Mouse (Mus musculus): ENCODE results near the gene Zic2. TPM values are rescaled to one million over a fixed set of nuclear protein-coding genes. Genes with fewer than 3 reads are reported as not detected.

The Zic2 gene
- polyA plus RNA-seq, 1 experiment from 2014 or later = 1.6 TPM

GRCm38 (mm10) chr14:122450496-122451382 is 24.5 kb upstream of the Zic2 start, which contains the start of gene Gm5089:
Gene Gm5089 (minus strand): TSS chr14:122451115.
- under 1% methylated on average over 56 of the region's 59 CpGs for WGBS
- Histone ChIP-seq H3K36me3 (ENCODE audit: control insufficient read depth, insufficient read depth, low read length) (no peaks in the 10 kb centered on the region), H3K9me3 (ENCODE audit: control insufficient read depth, low read length) (no peaks in the 10 kb centered on the region), H3K4me2 (ENCODE audit: low read depth, low read length) (peak within 1 kb of the TSS; percentile 86), H3K9ac (ENCODE audit: low read depth, low read length) (peak within 1 kb of the TSS; percentile 60), H3K4me1 (ENCODE audit: control insufficient read depth, insufficient read depth, low read length) (peaks cover 9% of the 10 kb centered on the region; the same call in 1 of the 2 replicates), H3K4me3 (ENCODE audit: low read depth, low read length) (peak within 1 kb of the TSS; percentile 46), H3K27me3 (replicated peaks; ENCODE audit: control insufficient read depth, insufficient read depth, low read length) (peaks cover 77% of the 10 kb centered on the region), H3K27ac (replicated peaks; ENCODE audit: low read depth, low read length) (no peak within 1 kb of the TSS; the same call in 1 of the 2 replicates)
- ATAC-seq (ENCODE audit: low read depth) = peak; percentile 73
- peak; percentile 60 for DNase-seq (ENCODE audit: low spot score)

DNA sequence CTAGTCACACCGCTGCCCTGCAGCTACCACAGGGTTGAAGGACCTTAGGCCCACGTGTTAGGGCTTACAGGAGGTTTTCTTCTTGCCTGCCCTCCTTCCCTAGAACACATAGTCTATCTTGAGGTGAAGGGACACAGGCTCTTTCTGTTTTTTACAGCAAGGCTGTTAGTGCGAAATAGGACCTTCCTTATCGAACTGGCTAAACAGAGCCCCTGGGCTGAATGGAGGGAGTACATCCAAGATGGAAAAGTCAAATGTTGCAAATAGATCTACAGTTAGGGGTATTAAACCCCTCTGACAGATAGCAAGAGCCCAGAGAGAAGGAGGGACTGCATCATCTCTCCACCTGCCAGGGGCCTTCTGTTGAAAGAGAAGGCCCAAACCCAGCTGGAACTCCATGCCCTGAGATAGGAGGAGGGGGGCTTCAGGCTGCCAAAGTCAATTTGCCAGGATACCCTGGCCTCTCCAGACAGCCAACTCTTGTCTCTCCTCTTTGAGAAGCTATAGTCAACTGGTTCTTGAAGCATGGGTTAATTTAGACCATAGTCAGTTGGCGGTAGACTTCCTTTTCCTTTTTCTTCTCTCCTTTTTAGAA is 23.6 kb upstream of the Zic2 start:
- DNase-seq (ENCODE audit: low spot score) (no peak), ATAC-seq (ENCODE audit: low read depth) (no peak)
- Histone ChIP-seq H3K9me3 (ENCODE audit: control insufficient read depth, low read length) (no peaks in the 10 kb centered on the region), H3K9ac (ENCODE audit: low read depth, low read length) (no peak overlapping the region), H3K4me2 (ENCODE audit: low read depth, low read length) (peak overlapping the region; percentile 86), H3K27me3 (replicated peaks; ENCODE audit: control insufficient read depth, insufficient read depth, low read length) (peaks cover 85% of the 10 kb centered on the region), H3K36me3 (ENCODE audit: control insufficient read depth, insufficient read depth, low read length) (no peaks in the 10 kb centered on the region), H3K27ac (replicated peaks; ENCODE audit: low read depth, low read length) (no peak overlapping the region), H3K4me3 (ENCODE audit: low read depth, low read length) (peak overlapping the region; percentile 46; the same call in 1 of the 2 replicates), H3K4me1 (ENCODE audit: control insufficient read depth, insufficient read depth, low read length) (peaks cover 9% of the 10 kb centered on the region; the same call in 1 of the 2 replicates)
- WGBS = 69% methylated on average over 5 of the region's 5 CpGs

GRCm38 (mm10) chr14:122452701-122453387 is 22.4 kb upstream of the Zic2 start:
- 21% methylated on average over 13 of the region's 13 CpGs for WGBS
- ATAC-seq (ENCODE audit: low read depth) = peak; percentile 28; the same call in 1 of the 2 replicates
- Histone ChIP-seq H3K27me3 (replicated peaks; ENCODE audit: control insufficient read depth, insufficient read depth, low read length) (peaks cover 80% of the 10 kb centered on the region), H3K27ac (replicated peaks; ENCODE audit: low read depth, low read length) (no peak overlapping the region), H3K4me1 (ENCODE audit: control insufficient read depth, insufficient read depth, low read length) (peaks cover 9% of the 10 kb centered on the region; the same call in 1 of the 2 replicates), H3K9ac (ENCODE audit: low read depth, low read length) (no peak overlapping the region), H3K4me2 (ENCODE audit: low read depth, low read length) (peak overlapping the region; percentile 51; the same call in 1 of the 2 replicates), H3K36me3 (ENCODE audit: control insufficient read depth, insufficient read depth, low read length) (no peaks in the 10 kb centered on the region), H3K4me3 (ENCODE audit: low read depth, low read length) (no peak overlapping the region), H3K9me3 (ENCODE audit: control insufficient read depth, low read length) (no peaks in the 10 kb centered on the region)
- DNase-seq (ENCODE audit: low spot score) = peak; percentile 57

DNA sequence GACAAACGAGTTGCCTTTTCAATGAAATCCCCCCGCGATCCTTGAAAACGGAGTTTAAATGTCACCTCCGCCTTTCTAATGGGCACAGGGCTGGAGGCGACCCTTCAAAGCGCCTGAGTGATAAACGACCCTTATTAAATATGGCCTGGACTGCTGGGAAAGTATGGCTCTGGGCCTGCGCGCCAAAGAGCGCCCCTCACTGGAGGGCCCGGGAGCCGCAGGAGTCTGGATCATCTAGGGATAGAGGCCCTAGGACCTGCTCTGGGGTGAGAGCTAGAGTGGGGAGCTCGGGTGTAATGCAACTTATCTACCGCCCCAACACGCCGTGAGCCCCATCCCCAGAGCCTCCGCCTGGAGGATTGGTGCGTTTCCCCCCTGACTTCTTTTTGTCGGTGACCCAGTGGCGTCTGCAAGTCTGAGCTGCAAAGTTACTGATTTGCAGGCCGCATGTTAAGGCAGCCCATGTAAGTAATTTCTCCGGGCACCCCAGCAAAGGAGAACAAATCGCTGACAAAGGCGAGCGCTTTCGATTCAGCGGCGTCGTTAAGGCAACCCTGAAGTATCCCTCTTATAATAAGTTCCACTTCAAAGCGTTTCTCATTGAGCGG is 21.7 kb upstream of the Zic2 start:
- Histone ChIP-seq H3K9me3 (ENCODE audit: control insufficient read depth, low read length) (no peaks in the 10 kb centered on the region), H3K4me2 (ENCODE audit: low read depth, low read length) (peak overlapping the region; percentile 51), H3K27me3 (replicated peaks; ENCODE audit: control insufficient read depth, insufficient read depth, low read length) (peaks cover 77% of the 10 kb centered on the region), H3K4me3 (ENCODE audit: low read depth, low read length) (peak overlapping the region; percentile 27), H3K36me3 (ENCODE audit: control insufficient read depth, insufficient read depth, low read length) (no peaks in the 10 kb centered on the region), H3K4me1 (ENCODE audit: control insufficient read depth, insufficient read depth, low read length) (peaks cover 9% of the 10 kb centered on the region; the same call in 1 of the 2 replicates), H3K9ac (ENCODE audit: low read depth, low read length) (no peak overlapping the region), H3K27ac (replicated peaks; ENCODE audit: low read depth, low read length) (no peak overlapping the region)
- 6% methylated on average over 32 of the region's 32 CpGs for WGBS
- DNase-seq (ENCODE audit: low spot score) (no peak), ATAC-seq (ENCODE audit: low read depth) (peak; percentile 27; the same call in 1 of the 2 replicates)

DNA sequence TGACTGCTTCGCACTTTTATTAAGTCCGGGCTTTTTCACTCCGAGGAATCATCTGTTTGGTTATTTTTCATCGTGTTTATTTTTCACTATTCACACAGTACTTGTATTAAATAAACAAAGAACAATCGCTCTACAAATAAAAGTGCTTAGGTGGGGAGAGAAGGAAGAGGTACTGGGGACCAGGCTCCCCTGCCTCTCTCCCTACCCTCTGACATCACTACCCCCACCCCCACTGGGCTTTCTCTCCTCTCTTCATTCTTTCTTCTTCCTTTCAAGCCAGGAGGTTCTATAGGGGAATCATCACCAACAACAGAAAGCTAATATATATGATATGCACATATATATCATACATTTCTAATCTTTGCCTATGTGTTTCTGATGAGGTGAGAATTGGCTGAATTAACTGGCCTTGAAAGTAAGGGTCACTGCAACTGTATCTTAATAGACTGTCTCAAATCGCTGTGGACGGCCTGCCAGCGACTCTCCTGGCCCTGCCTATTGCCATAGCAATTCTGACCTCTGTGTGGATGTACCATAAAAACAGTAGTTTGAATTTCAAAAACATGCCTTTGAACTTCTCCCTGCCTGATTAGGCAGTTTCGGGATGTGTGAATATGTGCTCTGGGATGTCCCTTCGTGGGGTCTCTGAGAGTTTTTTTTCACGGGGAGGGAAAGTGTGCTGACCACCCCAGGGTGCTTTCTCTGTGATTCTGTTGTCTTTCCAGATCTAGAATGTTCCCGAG is 21.1 kb upstream of the Zic2 start:
- H3K4me3 ChIP-seq (ENCODE audit: low read depth, low read length) = peak overlapping the region; percentile 27
- H3K4me2 ChIP-seq (ENCODE audit: low read depth, low read length) = peak overlapping the region; percentile 51
- H3K9ac ChIP-seq (ENCODE audit: low read depth, low read length) = no peak overlapping the region
- H3K36me3 ChIP-seq (ENCODE audit: control insufficient read depth, insufficient read depth, low read length) = no peaks in the 10 kb centered on the region
- peaks cover 73% of the 10 kb centered on the region for H3K27me3 ChIP-seq (replicated peaks; ENCODE audit: control insufficient read depth, insufficient read depth, low read length)
- no peak for DNase-seq (ENCODE audit: low spot score)
- no peak overlapping the region for H3K27ac ChIP-seq (replicated peaks; ENCODE audit: low read depth, low read length)
- WGBS = 22% methylated on average over 12 of the region's 12 CpGs
- H3K4me1 ChIP-seq (ENCODE audit: control insufficient read depth, insufficient read depth, low read length) = peaks cover 9% of the 10 kb centered on the region; the same call in 1 of the 2 replicates
- ATAC-seq (ENCODE audit: low read depth) = no peak
- H3K9me3 ChIP-seq (ENCODE audit: control insufficient read depth, low read length) = no peaks in the 10 kb centered on the region

DNA sequence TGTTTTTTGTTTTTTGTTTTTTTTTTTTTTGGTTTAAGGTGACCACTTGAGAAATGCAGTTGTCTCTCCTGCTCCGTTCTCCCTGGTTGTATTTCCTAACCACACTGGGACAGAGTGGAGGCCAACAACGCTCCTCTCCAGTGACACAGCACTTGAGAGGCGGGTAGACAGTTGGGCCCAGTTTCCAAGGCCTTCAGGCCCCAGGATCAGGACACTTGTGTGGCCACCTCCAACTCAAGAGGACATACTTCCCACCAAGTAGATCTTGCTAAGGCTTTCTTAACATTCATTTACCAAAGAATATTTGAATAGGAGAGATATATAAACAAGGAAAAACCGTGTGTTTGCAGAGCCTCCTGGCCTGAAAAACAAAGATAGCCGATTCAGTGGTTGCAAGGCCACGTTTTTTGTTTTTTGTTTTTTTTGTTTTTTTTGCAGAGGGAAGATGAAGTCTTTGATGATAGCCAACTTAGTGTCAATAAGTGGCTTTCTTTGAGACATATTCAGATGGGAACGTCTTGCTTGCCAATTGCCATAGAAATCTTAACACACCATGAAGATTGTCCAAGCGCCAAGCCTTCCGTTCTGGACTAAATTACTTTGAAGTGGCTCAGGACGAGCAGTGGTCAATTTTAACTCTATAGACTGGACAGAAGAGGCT is 20.2 kb upstream of the Zic2 start:
- no peak overlapping the region for H3K4me2 ChIP-seq (ENCODE audit: low read depth, low read length)
- H3K27me3 ChIP-seq (replicated peaks; ENCODE audit: control insufficient read depth, insufficient read depth, low read length) = peaks cover 69% of the 10 kb centered on the region
- 60% methylated on average over 10 of the region's 10 CpGs for whole genome bisulfite sequencing
- no peaks in the 10 kb centered on the region for H3K9me3 ChIP-seq (ENCODE audit: control insufficient read depth, low read length)
- DNase-seq (ENCODE audit: low spot score) = no peak
- H3K36me3 ChIP-seq (ENCODE audit: control insufficient read depth, insufficient read depth, low read length) = no peaks in the 10 kb centered on the region
- no peak overlapping the region for H3K9ac ChIP-seq (ENCODE audit: low read depth, low read length)
- no peak for ATAC-seq (ENCODE audit: low read depth)
- peaks cover 9% of the 10 kb centered on the region; the same call in 1 of the 2 replicates for H3K4me1 ChIP-seq (ENCODE audit: control insufficient read depth, insufficient read depth, low read length)
- no peak overlapping the region for H3K27ac ChIP-seq (replicated peaks; ENCODE audit: low read depth, low read length)
- no peak overlapping the region for H3K4me3 ChIP-seq (ENCODE audit: low read depth, low read length)

DNA sequence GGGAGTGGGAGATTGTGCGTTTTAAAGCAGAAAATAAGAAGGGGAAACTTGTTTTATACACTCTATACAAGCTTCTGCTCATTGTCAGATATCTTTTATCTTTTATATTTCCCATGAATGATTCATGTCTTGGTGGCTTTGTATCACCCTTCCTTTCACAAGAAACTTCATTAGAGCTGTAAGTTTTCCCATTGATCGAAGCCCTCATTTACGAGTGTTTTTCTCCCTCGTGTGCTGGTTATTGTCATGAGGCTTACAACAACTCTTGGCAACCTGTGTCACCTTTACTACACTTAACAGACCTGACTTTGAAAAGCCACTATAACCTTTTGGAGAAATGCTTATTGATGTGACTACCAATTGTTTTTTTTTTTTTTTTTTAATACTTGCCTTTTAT is 19.7 kb upstream of the Zic2 start:
- DNase-seq (ENCODE audit: low spot score) = no peak
- H3K27ac ChIP-seq (replicated peaks; ENCODE audit: low read depth, low read length) = no peak overlapping the region
- ATAC-seq (ENCODE audit: low read depth) = no peak
- 75% methylated on average over 4 of the region's 4 CpGs for WGBS
- peaks cover 69% of the 10 kb centered on the region for H3K27me3 ChIP-seq (replicated peaks; ENCODE audit: control insufficient read depth, insufficient read depth, low read length)
- H3K4me3 ChIP-seq (ENCODE audit: low read depth, low read length) = no peak overlapping the region
- no peak overlapping the region for H3K9ac ChIP-seq (ENCODE audit: low read depth, low read length)
- no peak overlapping the region for H3K4me2 ChIP-seq (ENCODE audit: low read depth, low read length)
- no peaks in the 10 kb centered on the region for H3K9me3 ChIP-seq (ENCODE audit: control insufficient read depth, low read length)
- H3K36me3 ChIP-seq (ENCODE audit: control insufficient read depth, insufficient read depth, low read length) = no peaks in the 10 kb centered on the region
- H3K4me1 ChIP-seq (ENCODE audit: control insufficient read depth, insufficient read depth, low read length) = peaks cover 9% of the 10 kb centered on the region; the same call in 1 of the 2 replicates

Data from embryonic facial prominence, embryonic 14.5 days (tissue).